Mouse (Mus musculus) right cerebral cortex, postnatal 36 days (tissue): ENCODE data around the gene Tspan11.

Experiments used
- DNase-seq, 2 experiments: peaks; one replicate each; pipeline ENCODE4 v3.0.0; 2022; ENCODE audit warnings: low spot score in 2 of 2, mixed read lengths in 1 of 2

The Tspan11 gene

DNA sequence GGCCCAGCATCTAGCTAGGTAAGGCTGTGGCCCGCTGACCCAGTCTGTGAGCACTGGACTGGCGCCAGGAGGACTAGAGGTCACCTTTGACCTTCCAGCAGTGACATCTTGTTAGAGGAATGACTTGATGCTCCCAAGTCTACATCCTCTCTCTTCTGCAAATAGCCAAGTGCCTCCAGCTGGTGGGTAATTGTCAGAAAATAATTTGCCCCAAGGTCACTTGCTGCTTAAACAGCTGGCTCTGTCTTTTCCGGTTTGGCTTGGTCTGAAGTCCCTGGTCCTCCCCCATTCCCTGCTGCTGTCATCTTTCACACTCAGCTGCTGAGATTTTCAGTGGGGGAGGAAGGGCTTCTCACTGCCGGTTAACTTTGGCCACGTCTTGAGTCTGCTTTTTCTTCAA lies 45.3 kb downstream of the Tspan11 start:
- peak in 1 of 2 experiments; percentile 34 for DNase-seq

GRCm38 (mm10) chr6:127933841-127934240 lies 46.5 kb downstream of the Tspan11 start:
- no peak for DNase-seq

- no peak for DNase-seq
These were observed 47.7 kb downstream of the Tspan11 start for GRCm38 (mm10) chr6:127935105-127935504.

DNA sequence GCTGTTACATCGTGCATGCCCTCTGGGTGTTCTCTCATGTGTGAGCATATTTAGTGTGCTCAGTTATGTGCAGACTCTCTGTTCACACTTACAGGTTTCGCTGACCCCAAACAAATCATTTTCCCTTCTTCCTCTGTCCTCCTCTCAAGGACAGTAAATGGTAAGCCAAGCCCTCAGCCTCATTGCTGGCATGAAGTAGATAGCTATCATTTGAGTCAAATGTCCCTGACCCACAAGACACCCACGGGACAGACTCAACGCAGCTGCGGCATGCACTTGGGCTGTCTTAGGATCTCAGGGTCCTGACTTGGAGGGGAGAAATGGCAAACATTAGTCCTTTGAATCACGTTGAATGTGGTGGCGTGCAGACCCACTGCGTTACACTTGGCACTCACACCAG lies 55.0 kb downstream of the Tspan11 start:
- no peak for DNase-seq

DNA sequence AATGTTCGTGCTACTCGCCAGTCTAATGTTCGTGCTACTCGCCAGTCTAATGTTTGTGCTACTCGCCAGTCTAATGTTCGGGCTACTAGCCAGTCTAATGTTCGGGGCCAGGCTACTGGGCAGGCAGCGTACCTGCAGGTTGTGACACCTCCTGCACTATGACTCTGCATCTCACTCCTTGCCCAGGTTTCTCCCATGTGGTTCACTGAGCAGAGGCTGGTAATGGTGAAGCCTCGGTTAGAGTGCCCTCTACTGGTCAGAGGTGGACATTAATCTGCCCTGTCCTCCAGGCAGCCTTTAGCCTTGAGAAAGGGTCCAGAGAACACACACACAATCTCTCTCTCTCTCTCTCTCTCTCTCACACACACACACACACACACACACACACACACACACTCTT lies 58.3 kb downstream of the Tspan11 start:
- DNase-seq: peak; percentile 56 to 67

DNA sequence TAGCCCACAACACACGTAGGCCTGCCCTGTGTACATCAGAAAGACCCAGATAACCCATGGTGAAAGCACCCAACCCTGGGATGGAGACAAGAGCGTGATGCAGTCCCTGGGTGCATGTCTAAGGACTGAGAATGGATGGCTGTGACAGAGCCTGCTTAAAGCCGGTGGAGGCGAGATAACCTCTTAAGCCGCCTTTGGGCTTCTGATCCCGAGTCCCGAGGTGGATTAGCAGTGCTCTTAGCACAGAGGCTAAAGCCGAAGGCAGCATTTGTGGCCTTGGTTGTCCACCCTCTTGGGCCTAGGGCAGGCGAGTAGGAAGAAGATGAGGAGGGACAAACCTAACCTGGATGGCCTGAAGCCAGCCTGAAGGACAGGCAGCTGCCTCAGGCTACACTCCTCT lies 61.3 kb downstream of the Tspan11 start:
- DNase-seq: no peak

- no peak for DNase-seq
These were observed 62.5 kb downstream of the Tspan11 start for GRCm38 (mm10) chr6:127949885-127950284.

- no peak for DNase-seq
These were observed 65.7 kb downstream of the Tspan11 start for GRCm38 (mm10) chr6:127953071-127953470.

DNA sequence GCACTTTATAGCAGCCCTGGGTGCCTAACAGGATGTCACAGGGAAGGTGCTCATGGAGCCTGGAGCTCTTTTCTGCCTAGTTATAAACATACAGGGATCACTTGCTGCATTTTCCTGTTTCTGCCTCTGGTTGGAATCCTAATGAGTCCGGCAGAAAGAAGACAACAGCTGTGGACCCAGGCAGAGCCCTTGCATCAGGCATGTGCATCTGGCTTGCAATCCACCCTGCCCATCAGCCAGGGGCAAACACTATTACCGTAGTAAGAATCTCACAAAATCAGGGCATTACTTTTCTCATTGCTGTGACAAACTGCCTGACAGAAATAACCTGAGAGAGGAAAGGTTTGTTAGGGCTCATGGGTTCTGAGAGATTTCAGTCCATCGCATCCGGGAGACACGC lies 68.8 kb downstream of the Tspan11 start:
- DNase-seq: no peak

- DNase-seq: no peak
These were observed 72.8 kb downstream of the Tspan11 start for GRCm38 (mm10) chr6:127960203-127960602.

DNA sequence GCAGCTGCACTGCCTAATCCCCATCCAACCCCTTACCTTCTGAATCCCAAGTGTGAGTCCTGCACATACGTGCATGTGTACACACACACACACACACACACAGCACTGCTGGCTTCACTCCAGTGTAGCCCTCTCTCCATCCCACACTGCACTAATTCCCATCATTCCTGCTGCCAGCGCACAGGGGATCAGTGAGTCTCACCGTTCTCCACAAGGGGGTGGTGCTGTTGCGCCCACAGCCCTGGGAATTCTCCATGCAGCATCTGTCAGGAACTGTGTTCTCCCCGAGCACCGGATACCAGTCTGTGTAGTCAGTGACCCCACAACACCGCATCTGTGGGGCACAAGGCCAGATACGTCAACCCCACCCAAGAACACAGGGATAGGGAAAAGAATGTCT lies 78.1 kb downstream of the Tspan11 start:
- DNase-seq: peak; percentile 50 to 55

DNA sequence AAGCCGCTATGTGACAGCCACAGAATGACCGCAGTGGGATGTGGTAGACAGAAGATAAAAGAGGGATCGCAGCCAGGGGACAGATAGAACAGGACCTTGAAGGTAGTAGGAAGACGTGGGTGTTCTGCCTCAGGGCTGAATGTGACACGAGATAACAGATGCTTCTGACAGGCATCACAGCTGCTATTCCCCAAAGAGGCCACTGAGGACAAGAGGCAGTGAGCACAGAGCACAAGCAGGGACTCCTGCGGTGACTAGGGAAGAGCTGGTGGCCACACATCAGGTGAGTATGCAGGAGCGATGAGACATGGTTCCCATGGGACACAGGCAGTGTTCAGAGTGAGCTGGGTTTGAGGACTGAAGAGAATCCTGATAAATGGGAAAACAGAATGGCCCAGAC lies 82.3 kb downstream of the Tspan11 start:
- no peak for DNase-seq

- DNase-seq: peak; percentile 61 to 71
These were observed 82.7 kb downstream of the Tspan11 start for GRCm38 (mm10) chr6:127970120-127970519.

DNA sequence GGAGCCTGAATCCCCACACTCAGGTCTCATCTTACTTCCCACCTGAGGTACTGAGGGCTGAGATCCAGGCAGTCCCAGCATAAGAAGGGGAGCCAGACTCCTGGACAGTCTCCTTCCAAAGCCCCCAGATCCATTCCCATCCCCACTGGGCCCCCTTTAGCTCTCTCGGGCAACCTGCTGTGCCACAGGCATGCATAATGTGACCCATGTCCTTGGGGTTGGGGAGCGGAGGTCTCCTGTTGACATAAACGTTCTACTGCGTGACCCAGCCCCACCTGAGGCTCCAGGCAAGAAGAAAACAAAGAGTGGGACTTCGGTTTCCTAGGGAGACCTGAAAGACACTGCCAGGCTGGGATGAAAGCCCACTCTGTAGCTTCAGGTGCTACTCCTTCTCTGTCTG lies 83.5 kb downstream of the Tspan11 start:
- no peak for DNase-seq

DNA sequence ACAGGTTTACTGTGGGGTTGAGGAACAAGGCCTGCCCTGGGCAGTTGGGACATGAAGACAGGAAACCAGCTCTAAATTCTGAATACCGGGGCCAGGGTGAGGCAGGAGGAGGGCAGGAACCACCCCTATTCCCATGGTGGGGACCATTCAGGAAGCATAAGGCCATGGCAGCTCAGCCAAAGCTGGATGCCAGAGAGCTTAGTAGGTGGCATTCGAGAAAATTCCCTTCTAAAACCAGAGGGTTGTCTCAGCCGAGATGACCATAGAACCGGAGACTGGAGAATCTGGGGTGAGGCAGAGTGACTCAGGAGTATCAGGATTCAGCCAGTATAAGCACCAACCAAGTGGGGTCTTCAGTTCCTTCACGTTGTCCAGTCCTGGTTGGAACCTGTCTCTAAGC lies 84.5 kb downstream of the Tspan11 start:
- DNase-seq: no peak

GRCm38 (mm10) chr6:127973553-127973952 lies 86.2 kb downstream of the Tspan11 start:
- DNase-seq: no peak

DNA sequence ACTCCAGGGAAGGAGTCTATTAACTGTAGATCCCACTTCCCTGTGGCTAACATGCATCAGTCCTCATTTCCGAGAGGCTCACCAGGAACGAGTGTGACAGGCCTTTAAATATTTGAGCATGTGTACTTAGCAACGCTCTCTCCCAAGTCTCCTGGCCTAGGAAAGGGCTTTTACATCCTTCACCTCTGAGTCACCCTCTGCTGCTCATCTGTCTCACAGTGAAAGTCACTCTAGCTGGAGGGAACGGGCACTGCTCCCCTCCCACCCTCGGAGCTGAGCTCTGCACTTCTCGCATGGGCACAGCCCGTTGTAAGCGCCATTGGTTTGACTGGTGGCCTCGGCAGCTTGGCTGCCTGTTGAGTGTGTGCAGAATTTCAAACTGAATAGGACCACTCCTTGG lies 86.6 kb downstream of the Tspan11 start:
- no peak for DNase-seq

DNA sequence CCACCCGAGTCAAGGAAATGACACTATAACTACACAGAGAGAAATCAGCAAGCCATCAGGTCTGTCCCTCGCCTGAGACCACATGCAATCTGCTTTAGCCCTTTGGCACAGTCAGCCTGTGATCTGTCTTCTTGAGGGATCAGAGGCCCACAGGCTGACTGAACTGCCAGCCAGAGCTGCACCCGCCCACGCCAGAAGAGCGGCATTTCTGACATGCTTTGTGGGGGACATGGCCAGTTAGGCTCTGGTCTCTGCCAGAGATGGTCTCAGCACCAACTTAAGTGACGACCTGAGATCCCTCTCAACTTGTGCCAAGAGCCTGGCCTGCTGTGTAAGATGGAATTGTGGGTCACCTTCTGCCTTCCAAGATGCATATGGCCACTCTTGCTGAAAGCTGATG lies 89.3 kb downstream of the Tspan11 start:
- DNase-seq: no peak

DNA sequence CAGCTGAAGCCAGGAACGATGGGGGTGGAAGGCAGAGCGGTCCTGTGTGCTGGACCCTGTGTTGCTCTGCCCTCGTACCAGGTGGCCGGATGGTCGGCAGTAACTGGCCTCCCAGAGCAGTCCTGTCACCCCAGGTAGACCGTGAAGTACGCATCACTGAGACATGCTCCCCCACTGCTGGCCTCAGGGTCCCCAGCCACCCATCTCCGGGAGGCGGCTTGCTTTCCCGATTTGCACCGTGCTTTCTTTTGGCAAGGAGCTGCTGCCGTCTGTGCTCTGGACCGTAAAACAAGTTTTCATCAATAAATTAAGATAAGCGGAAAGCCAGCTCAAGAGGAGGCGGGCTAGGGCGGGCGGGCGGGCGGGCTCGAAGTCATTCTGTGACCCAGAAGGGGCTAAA lies 91.6 kb downstream of the Tspan11 start:
- DNase-seq: no peak

GRCm38 (mm10) chr6:127979831-127980230 lies 92.4 kb downstream of the Tspan11 start:
- no peak for DNase-seq

DNA sequence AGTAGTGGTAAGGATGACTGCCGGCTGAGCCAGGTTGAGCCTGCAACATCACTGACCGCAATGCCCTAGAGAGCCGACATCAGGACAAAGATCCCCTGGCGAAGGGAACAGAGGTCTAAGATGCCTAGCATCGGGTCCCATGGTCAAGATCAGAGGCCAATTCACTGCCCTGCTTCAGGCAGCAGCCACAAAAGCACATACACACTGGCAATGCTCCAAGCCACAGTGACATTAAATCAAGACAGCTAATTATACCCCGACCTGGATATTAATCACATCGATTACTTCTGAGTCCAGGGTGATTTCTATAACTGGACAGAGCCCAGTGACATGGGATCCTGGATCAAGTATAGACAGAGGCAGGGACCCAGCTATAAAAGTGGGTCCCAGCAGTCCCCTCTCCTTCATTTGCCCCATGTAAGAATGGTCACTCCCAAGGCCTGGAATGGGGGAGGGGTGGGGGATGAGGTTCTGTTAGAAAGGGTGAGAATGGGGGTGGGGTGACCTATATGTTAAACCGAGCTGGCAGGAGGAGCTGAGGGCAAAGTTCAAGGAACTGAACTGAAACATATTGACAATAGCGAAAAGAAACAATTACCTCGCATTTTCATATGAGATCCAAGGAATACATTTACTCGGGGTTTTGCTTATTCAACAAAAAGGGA lies 93.1 kb downstream of the Tspan11 start:
- DNase-seq: no peak

DNA sequence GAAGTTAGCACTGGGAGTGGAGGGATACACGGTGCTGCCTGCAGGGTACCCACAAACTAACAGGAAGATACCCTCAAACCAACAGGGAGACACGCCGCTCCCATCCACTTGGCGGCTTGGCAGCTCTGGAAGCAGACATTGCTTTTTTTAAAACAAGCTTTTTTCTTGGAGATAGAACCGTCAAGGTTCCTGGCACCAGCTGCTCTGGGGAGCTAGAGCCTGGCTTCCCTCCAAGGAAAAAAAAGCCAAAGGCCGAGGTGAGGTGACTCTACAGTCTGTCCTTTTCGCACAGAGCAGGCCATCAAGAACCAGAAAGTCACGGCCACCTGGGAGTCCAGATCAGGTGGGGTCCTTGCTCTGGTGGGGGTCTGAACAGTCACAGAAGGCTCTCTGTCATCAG lies 93.8 kb downstream of the Tspan11 start:
- DNase-seq: no peak

- no peak for DNase-seq
These were observed 99.0 kb downstream of the Tspan11 start for GRCm38 (mm10) chr6:127986357-127986756.

GRCm38 (mm10) chr6:127987374-127987773 lies 100.0 kb downstream of the Tspan11 start:
- DNase-seq: no peak
